Mouse (Mus musculus) neural tube, embryonic 11.5 days (tissue): ENCODE data around the gene Mip. TPM values are rescaled to one million over a fixed set of nuclear protein-coding genes. Genes with fewer than 3 reads are reported as not detected.
A peak's percentile ranks its signal among the peaks of the same experiment; 100 is the strongest.
"Not testable (repeated sequence)": the region's sequence is repeated elsewhere in the genome, so short reads cannot be mapped to it uniquely, and the experiment has no call there.

Experiments
- ATAC-seq: fragments of 200-750 bp; cut with Nextera tagmentation; 2 replicates; pipeline ENCODE4 v1.8.0; 2017; ENCODE audit warnings: moderate number of reproducible peaks, mild to moderate bottlenecking, moderate TSS enrichment, moderate library complexity; ENCODE audit not compliant: insufficient read depth, low FRiP score, low TSS enrichment
- DNase-seq: peaks from one replicate; pipeline ENCODE4 v3.0.0-alpha.2; 2015; ENCODE audit warnings: low spot score
- H3K27ac ChIP-seq: fragments of 300-500 bp; sonication (generic); 2 replicates; pipeline ENCODE4 v1.5.1; 2014; ENCODE audit warnings: low read depth, mild to moderate bottlenecking, low read length
- H3K27me3 ChIP-seq: fragments of 300-500 bp; sonication (generic); 2 replicates; pipeline ENCODE4 v1.6.1; 2014; ENCODE audit warnings: mild to moderate bottlenecking, low read length, mixed read lengths; ENCODE audit not compliant: control insufficient read depth, insufficient read depth
- H3K36me3 ChIP-seq: fragments of 300-500 bp; sonication (generic); 2 replicates; pipeline ENCODE4 v1.6.1; 2014; ENCODE audit warnings: mild to moderate bottlenecking, low read length, moderate library complexity, mixed read lengths; ENCODE audit not compliant: control insufficient read depth, insufficient read depth
- H3K4me1 ChIP-seq: fragments of 300-500 bp; sonication (generic); 2 replicates; pipeline ENCODE4 v1.6.1; 2014; ENCODE audit warnings: low read length, mixed read lengths; ENCODE audit not compliant: control insufficient read depth, insufficient read depth
- H3K4me2 ChIP-seq: fragments of 300-500 bp; sonication (generic); 2 replicates; pipeline ENCODE4 v1.6.1; 2014; ENCODE audit warnings: low read depth, mild to moderate bottlenecking, moderate library complexity
- H3K4me3 ChIP-seq: fragments of 300-500 bp; sonication (generic); 2 replicates; pipeline ENCODE4 v1.5.1; 2014; ENCODE audit warnings: low read depth, low read length
- H3K9ac ChIP-seq: fragments of 300-500 bp; sonication (generic); 2 replicates; pipeline ENCODE4 v1.6.1; 2014; ENCODE audit warnings: mild to moderate bottlenecking, low read length
- H3K9me3 ChIP-seq: fragments of 300-500 bp; sonication (generic); 2 replicates; pipeline ENCODE4 v1.6.1; 2016; ENCODE audit warnings: low read length; ENCODE audit not compliant: control insufficient read depth
- WGBS: fragments of 180-500 bp; shearing (Covaris S2); extraction: QIAGEN DNeasy Blood & Tissue Kit; methylation state at CpG from one replicate; pipeline ENCODE4 v1.1.7; 2014; 5-methylcytosine and 5-hydroxymethylcytosine counted together
- polyA plus RNA-seq: library from polyadenylated mRNA; unstranded; fragments of >200 nt; fragmentation: Nextera tagmentation; extraction: Ambion mirVana; gene quantifications from 2 replicates; pipeline ENCODE4 v1.2.1, GENCODE M21; 2014

Gene Mip
- polyA plus RNA-seq, 1 experiment from 2014 or later, result not detected

- WGBS, result 84% methylated on average over 17 of the region's 17 CpGs
- Histone ChIP-seq H3K4me1 (no peaks in the 10 kb centered on the region), H3K9ac (no peak overlapping the region), H3K9me3 (no peaks in the 10 kb centered on the region), H3K27ac (0 out of 2 replicates have a peak overlapping the region, but pooled peaks have one; percentile 17), H3K27me3 (no peaks in the 10 kb centered on the region), H3K4me3 (no peak overlapping the region), H3K4me2 (no peak overlapping the region), H3K36me3 (peaks cover 51% of the 10 kb centered on the region)
- DNase-seq, result no peak
- no peak for ATAC-seq
These were observed 21.5 kb downstream of the Mip start for GRCm38 (mm10) chr10:128247020-128247732.

- Histone ChIP-seq H3K36me3 (peaks cover 46% of the 10 kb centered on the region), H3K4me1 (no peaks in the 10 kb centered on the region), H3K27me3 (no peaks in the 10 kb centered on the region), H3K27ac (no peak overlapping the region), H3K9ac (no peak overlapping the region), H3K9me3 (no peaks in the 10 kb centered on the region), H3K4me2 (no peak overlapping the region), H3K4me3 (no peak overlapping the region)
- ATAC-seq (no peak), DNase-seq (no peak)
- WGBS, result 92% methylated on average over 13 of the region's 13 CpGs
These were observed 24.9 kb downstream of the Mip start for GRCm38 (mm10) chr10:128250565-128250964.

- ATAC-seq, result no peak
- H3K9ac ChIP-seq, result no peak within 1 kb of the TSS
- H3K9me3 ChIP-seq, result no peaks in the 10 kb centered on the region
- H3K27me3 ChIP-seq, result no peaks in the 10 kb centered on the region
- H3K4me1 ChIP-seq, result no peaks in the 10 kb centered on the region
- H3K36me3 ChIP-seq, result peaks cover 33% of the 10 kb centered on the region
- H3K4me3 ChIP-seq, result no peak within 1 kb of the TSS
- H3K27ac ChIP-seq, result no peak within 1 kb of the TSS
- no peak within 1 kb of the TSS for H3K4me2 ChIP-seq
- DNase-seq, result no peak
- 90% methylated on average over 4 of the region's 4 CpGs for WGBS
These were observed 28.1 kb downstream of the Mip start, which contains the start of gene Apon for GRCm38 (mm10) chr10:128253677-128254255. Gene Apon, plus strand, starts transcription at chr10:128254096.

- peaks cover 16% of the 10 kb centered on the region for H3K36me3 ChIP-seq
- no peaks in the 10 kb centered on the region for H3K9me3 ChIP-seq
- H3K27me3 ChIP-seq, result no peaks in the 10 kb centered on the region
- H3K27ac ChIP-seq, result no peak overlapping the region
- H3K4me2 ChIP-seq, result no peak overlapping the region
- ATAC-seq (no peak), DNase-seq (no peak)
- 91% methylated on average over 8 of the region's 8 CpGs for WGBS
- H3K4me3 ChIP-seq, result no peak overlapping the region
- H3K9ac ChIP-seq, result no peak overlapping the region
- no peaks in the 10 kb centered on the region for H3K4me1 ChIP-seq
These were observed 30.3 kb downstream of the Mip start for GRCm38 (mm10) chr10:128255925-128256324.

- Histone ChIP-seq H3K4me1 (no peaks in the 10 kb centered on the region), H3K27ac (no peak overlapping the region), H3K9me3 (no peaks in the 10 kb centered on the region), H3K4me2 (no peak overlapping the region), H3K27me3 (no peaks in the 10 kb centered on the region), H3K4me3 (no peak overlapping the region), H3K9ac (no peak overlapping the region), H3K36me3 (peaks cover 12% of the 10 kb centered on the region)
- WGBS, result 74% methylated on average over 8 of the region's 8 CpGs
- DNase-seq (no peak), ATAC-seq (no peak)
These were observed 30.7 kb downstream of the Mip start for GRCm38 (mm10) chr10:128256328-128256727.

- Histone ChIP-seq H3K4me2 (no peak overlapping the region), H3K36me3 (no peaks in the 10 kb centered on the region), H3K9me3 (no peaks in the 10 kb centered on the region), H3K9ac (no peak overlapping the region), H3K27me3 (no peaks in the 10 kb centered on the region), H3K4me3 (no peak overlapping the region), H3K4me1 (no peaks in the 10 kb centered on the region), H3K27ac (no peak overlapping the region)
- WGBS, result 83% methylated on average over 4 of the region's 4 CpGs
- ATAC-seq (no peak), DNase-seq (no peak)
These were observed 33.3 kb downstream of the Mip start for GRCm38 (mm10) chr10:128258953-128259352.

- no peak overlapping the region for H3K27ac ChIP-seq
- H3K36me3 ChIP-seq, result no peaks in the 10 kb centered on the region
- H3K9me3 ChIP-seq, result no peaks in the 10 kb centered on the region
- ATAC-seq (no peak), DNase-seq (no peak)
- no peak overlapping the region for H3K9ac ChIP-seq
- H3K4me3 ChIP-seq, result no peak overlapping the region
- WGBS, result 85% methylated on average over 5 of the region's 5 CpGs
- H3K4me1 ChIP-seq, result no peaks in the 10 kb centered on the region
- no peak overlapping the region for H3K4me2 ChIP-seq
- H3K27me3 ChIP-seq, result no peaks in the 10 kb centered on the region
These were observed 34.3 kb downstream of the Mip start for GRCm38 (mm10) chr10:128259946-128260345.

- H3K9ac ChIP-seq, H3K27me3 ChIP-seq, H3K4me3 ChIP-seq, ATAC-seq, H3K27ac ChIP-seq, H3K9me3 ChIP-seq, H3K4me2 ChIP-seq, DNase-seq, H3K4me1 ChIP-seq, H3K36me3 ChIP-seq: not testable (repeated sequence)
- WGBS, result 86% methylated on average over 7 of the region's 7 CpGs
These were observed 34.7 kb downstream of the Mip start for GRCm38 (mm10) chr10:128260376-128260775.

- WGBS, result 86% methylated on average over 22 of the region's 22 CpGs
- no peak for DNase-seq
- Histone ChIP-seq H3K4me2 (no peak overlapping the region), H3K9me3 (no peaks in the 10 kb centered on the region), H3K36me3 (no peaks in the 10 kb centered on the region), H3K4me1 (no peaks in the 10 kb centered on the region), H3K27ac (no peak overlapping the region), H3K9ac (no peak overlapping the region), H3K4me3 (no peak overlapping the region), H3K27me3 (no peaks in the 10 kb centered on the region)
- ATAC-seq, result no peak
These were observed 36.7 kb downstream of the Mip start for GRCm38 (mm10) chr10:128262300-128262699.
